Mouse (Mus musculus) neural tube, embryonic 13.5 days (tissue): ENCODE data around the gene Slc26a10. TPM values are rescaled to one million over a fixed set of nuclear protein-coding genes. Genes with fewer than 3 reads are reported as not detected.
A peak's percentile ranks its signal among the peaks of the same experiment; 100 is the strongest.
"Not testable (repeated sequence)": the region's sequence is repeated elsewhere in the genome, so short reads cannot be mapped to it uniquely, and the experiment has no call there.

Experiments
- ATAC-seq: fragments of 200-750 bp; cut with Nextera tagmentation; 2 replicates; pipeline ENCODE4 v1.8.0; 2017; ENCODE audit warnings: low read depth, mild to moderate bottlenecking, moderate TSS enrichment, moderate library complexity
- H3K27ac ChIP-seq: fragments of 300-500 bp; sonication (generic); replicated peaks from 2 replicates; pipeline ENCODE4 v1.5.1; 2015; ENCODE audit warnings: moderate library complexity, mild to moderate bottlenecking, inconsistent platforms
- H3K27me3 ChIP-seq: fragments of 300-500 bp; sonication (generic); 2 replicates; pipeline ENCODE4 v1.6.1; 2015; ENCODE audit warnings: mild to moderate bottlenecking, inconsistent platforms
- H3K36me3 ChIP-seq: fragments of 300-500 bp; sonication (generic); 2 replicates; pipeline ENCODE4 v1.6.1; 2015; ENCODE audit warnings: mild to moderate bottlenecking, inconsistent platforms
- H3K4me1 ChIP-seq: fragments of 300-500 bp; sonication (generic); replicated peaks from 2 replicates; pipeline ENCODE4 v1.6.1; 2015; ENCODE audit warnings: inconsistent platforms
- H3K4me2 ChIP-seq: fragments of 300-500 bp; sonication (generic); 2 replicates; pipeline ENCODE4 v1.6.1; 2015; ENCODE audit warnings: inconsistent platforms, mild to moderate bottlenecking, moderate library complexity
- H3K4me3 ChIP-seq: fragments of 300-500 bp; sonication (generic); 2 replicates; pipeline ENCODE4 v1.5.1; 2015; ENCODE audit warnings: mild to moderate bottlenecking, inconsistent platforms
- H3K9ac ChIP-seq: fragments of 300-500 bp; sonication (generic); 2 replicates; pipeline ENCODE4 v1.6.1; 2015; ENCODE audit warnings: moderate library complexity, mild to moderate bottlenecking, inconsistent platforms
- H3K9me3 ChIP-seq: fragments of 300-500 bp; sonication (generic); 2 replicates; pipeline ENCODE4 v1.6.1; 2016; ENCODE audit warnings: inconsistent platforms
- WGBS: fragments of 180-500 bp; shearing (Covaris S2); methylation state at CpG from one replicate; pipeline ENCODE4 v1.1.7; 2015; 5-methylcytosine and 5-hydroxymethylcytosine counted together
- polyA plus RNA-seq: library from polyadenylated mRNA; unstranded; fragments of >200 nt; fragmentation: Nextera tagmentation; extraction: Ambion mirVana; gene quantifications from 2 replicates; pipeline ENCODE4 v1.2.1, GENCODE M21; 2015

Gene Slc26a10
- polyA plus RNA-seq, 1 experiment from 2014 or later = 0.93 TPM

DNA sequence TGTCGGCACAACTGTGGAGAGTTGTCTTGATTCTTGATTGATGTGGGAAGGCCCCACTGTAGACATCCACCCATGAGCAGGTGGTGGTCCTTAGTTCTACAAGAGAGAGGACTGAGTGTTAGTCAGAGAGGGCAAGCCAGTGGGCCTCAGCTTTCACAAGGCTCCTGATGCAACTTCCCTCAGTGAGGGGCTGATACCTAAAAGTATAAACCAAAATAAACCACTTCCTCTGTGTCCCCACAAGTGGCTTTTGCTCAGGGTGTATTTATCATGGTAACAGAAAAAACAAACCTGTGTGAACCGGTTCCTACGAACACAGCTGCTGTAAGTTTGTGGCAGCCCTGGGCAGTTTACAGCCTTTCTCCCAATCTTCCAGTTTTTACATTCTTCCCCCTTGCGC is 43.9 kb downstream of the Slc26a10 start:
- ATAC-seq = no peak
- H3K4me2 ChIP-seq = no peak overlapping the region
- WGBS = 86% methylated on average over 4 of the region's 4 CpGs
- no peaks in the 10 kb centered on the region for H3K27me3 ChIP-seq
- no peak overlapping the region for H3K27ac ChIP-seq
- H3K4me3 ChIP-seq = no peak overlapping the region
- no peaks in the 10 kb centered on the region for H3K9me3 ChIP-seq
- H3K36me3 ChIP-seq = no peaks in the 10 kb centered on the region
- no peaks in the 10 kb centered on the region for H3K4me1 ChIP-seq
- no peak overlapping the region for H3K9ac ChIP-seq

DNA sequence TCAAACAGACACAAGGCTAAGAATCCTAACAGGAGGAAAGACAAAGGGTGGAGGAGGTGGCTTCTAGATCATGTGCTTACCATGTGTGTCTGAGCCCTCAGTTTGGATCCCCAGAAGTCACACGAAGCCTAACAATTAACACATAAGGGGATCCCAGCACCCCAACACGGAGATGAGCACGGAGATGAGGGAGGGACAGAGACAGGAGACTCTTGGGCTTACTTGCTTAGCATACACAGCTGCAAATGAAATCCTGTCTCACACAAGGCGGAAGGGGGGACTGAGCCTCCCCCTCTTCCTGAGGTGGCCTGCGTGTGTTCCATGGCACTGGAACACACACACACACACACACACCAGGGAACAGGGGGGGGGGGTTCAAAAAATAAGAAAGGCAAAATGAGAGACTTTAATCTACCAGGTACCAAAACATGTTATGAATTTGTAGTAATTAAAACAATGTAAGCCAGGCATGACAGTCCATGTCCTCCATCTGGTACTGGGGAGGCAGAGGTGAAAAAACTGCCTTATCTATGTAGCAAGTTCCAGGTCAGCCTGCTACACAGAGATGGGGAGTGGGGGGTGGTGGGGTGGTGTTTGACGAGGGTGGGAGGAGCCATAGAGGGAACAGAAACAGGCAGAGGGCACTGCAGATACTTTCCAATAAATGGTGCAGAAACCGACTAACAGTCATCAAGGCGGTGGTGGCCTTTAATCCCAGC is 45.2 kb downstream of the Slc26a10 start:
- Histone ChIP-seq H3K4me2 (no peak overlapping the region), H3K4me1 (no peaks in the 10 kb centered on the region), H3K4me3 (no peak overlapping the region), H3K36me3 (no peaks in the 10 kb centered on the region), H3K27me3 (no peaks in the 10 kb centered on the region), H3K27ac (no peak overlapping the region), H3K9me3 (no peaks in the 10 kb centered on the region), H3K9ac (no peak overlapping the region)
- 61% methylated on average over 8 of the region's 8 CpGs for WGBS
- no peak for ATAC-seq

DNA sequence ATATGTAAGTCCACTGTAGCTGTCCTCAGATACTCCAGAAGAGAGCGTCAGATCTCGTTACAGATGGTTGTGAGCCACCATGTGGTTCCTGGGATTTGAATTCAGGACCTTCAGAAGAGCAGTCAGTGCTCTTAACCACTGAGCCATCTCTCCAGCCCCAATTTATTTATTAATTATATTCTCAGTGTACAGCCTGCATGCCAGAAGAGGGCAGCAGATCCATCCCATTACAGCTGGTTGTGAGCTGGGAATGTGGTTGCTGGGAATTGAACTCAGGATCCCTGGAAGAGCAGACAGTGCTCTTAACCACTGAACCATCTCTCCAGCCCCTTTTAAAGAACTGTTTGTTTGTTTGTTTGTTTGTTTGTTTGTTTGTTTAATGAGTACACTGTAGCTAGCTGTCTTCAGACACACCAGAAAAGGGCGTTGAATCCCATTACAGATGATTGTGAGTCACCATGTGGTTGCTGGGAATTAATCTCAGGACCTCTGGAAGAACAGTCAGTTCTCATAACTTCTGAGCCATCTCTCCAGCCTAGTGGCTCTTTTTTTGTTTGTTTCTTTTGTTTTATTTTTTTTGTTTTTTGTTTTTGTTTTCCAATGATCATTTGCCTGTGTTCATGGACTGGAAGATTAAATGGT is 45.9 kb downstream of the Slc26a10 start:
- not testable (repeated sequence) for H3K4me3 ChIP-seq, H3K4me2 ChIP-seq, H3K4me1 ChIP-seq, H3K27me3 ChIP-seq, H3K9me3 ChIP-seq, H3K36me3 ChIP-seq, H3K27ac ChIP-seq, H3K9ac ChIP-seq, ATAC-seq
- WGBS = 93% methylated on average over 3 of the region's 3 CpGs

DNA sequence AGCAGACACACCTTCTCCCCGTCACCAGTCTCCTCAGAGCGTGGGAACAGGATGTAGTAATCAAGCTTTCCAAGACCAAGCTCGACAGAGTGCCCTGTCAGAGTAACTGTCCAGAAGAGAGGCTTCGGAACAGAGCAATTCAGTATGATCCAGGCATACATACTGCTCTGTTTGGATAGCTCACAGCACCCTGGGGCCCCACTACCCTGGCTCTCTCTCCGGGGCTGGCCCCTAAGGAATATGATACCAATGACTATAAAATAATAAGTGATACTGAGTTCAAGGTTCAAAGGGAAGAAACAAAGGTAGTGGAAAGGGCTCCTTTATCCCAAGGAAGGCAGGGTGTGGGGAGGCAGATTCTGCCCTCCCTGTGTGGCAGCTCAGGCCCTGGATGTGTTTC is 48.0 kb downstream of the Slc26a10 start:
- Histone ChIP-seq H3K9ac (no peak overlapping the region), H3K27me3 (no peaks in the 10 kb centered on the region), H3K4me1 (no peaks in the 10 kb centered on the region), H3K27ac (no peak overlapping the region), H3K4me2 (no peak overlapping the region), H3K4me3 (no peak overlapping the region), H3K36me3 (no peaks in the 10 kb centered on the region), H3K9me3 (no peaks in the 10 kb centered on the region)
- 76% methylated on average over 5 of the region's 5 CpGs for WGBS
- no peak for ATAC-seq

DNA sequence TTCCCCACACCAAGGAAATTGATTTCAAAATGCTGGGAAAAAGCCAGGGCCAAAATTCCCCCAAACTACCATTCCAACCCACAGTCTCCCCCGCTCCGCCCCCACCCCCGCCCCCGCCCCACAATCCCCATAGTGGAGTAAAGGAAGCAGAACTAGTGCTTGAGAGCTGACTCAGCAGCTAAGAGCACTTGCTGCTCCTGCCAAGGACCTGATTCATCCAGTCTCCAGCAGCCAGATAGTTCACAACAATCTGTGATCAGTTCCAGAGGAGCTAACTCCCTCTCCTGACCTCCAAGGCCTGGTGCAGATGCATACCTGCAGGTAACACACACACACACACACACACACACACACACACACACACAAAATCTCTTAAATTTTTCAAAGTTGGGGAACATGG is 51.0 kb downstream of the Slc26a10 start:
- Histone ChIP-seq H3K27ac (no peak overlapping the region), H3K4me3 (no peak overlapping the region), H3K36me3 (no peaks in the 10 kb centered on the region), H3K4me2 (no peak overlapping the region), H3K9me3 (no peaks in the 10 kb centered on the region), H3K9ac (no peak overlapping the region), H3K27me3 (no peaks in the 10 kb centered on the region), H3K4me1 (no peaks in the 10 kb centered on the region)
- 89% methylated on average over 4 of the region's 4 CpGs for WGBS
- no peak for ATAC-seq

DNA sequence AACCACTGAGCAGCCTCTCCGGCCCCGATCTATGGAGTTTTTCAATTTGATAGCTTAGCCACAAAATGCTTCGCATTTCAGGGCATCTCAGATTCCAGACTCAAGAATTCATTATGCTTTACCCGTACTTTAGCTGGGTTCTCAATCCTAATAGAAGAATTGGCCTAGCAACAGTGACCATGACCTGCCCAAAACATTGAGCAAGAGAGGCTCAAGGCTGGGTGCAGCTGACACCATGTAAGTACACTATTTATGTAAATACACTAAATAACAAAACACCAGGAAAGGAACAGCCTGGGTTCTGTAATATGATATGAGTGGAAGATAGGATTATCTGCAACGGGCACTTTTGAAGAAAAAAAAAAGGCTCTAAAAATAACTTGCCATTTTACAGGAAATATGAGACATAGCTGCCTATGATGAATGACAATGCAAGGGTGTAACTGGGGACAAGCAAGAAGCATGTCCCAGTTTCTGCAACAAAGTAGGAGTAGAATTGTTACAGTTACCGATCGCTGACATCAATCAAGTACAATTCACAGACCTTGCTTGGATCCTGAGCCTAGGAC is 52.6 kb downstream of the Slc26a10 start:
- H3K9me3 ChIP-seq = no peaks in the 10 kb centered on the region
- peaks cover 7% of the 10 kb centered on the region for H3K4me1 ChIP-seq
- no peak overlapping the region for H3K4me3 ChIP-seq
- no peak overlapping the region for H3K4me2 ChIP-seq
- no peak overlapping the region for H3K9ac ChIP-seq
- no peak overlapping the region for H3K27ac ChIP-seq
- WGBS = 85% methylated on average over 7 of the region's 7 CpGs
- H3K27me3 ChIP-seq = no peaks in the 10 kb centered on the region
- H3K36me3 ChIP-seq = no peaks in the 10 kb centered on the region
- no peak for ATAC-seq

DNA sequence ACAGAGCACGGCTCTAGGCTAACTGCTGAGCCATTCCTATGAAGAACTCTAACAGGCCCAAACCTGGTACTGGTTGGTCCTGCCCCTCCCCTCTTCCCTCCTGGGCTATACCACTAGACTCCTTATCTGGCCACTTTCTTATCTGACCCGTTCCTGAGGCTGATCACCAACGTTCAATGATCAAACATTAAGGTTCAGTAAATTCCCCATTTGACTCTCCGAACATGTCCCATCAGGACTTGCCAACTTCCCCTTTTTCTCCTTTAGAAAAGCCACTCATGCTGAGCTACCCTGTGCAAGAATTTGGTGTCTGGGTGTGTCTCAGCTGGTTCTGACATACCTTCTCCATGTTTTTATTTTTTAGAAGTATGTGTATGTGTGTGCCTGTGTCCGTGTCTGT is 53.9 kb downstream of the Slc26a10 start:
- Histone ChIP-seq H3K36me3 (no peaks in the 10 kb centered on the region), H3K27ac (no peak overlapping the region), H3K4me1 (peaks cover 19% of the 10 kb centered on the region), H3K27me3 (no peaks in the 10 kb centered on the region), H3K4me3 (no peak overlapping the region), H3K4me2 (no peak overlapping the region), H3K9ac (no peak overlapping the region), H3K9me3 (no peaks in the 10 kb centered on the region)
- no peak for ATAC-seq
- 88% methylated on average over 5 of the region's 5 CpGs for WGBS

DNA sequence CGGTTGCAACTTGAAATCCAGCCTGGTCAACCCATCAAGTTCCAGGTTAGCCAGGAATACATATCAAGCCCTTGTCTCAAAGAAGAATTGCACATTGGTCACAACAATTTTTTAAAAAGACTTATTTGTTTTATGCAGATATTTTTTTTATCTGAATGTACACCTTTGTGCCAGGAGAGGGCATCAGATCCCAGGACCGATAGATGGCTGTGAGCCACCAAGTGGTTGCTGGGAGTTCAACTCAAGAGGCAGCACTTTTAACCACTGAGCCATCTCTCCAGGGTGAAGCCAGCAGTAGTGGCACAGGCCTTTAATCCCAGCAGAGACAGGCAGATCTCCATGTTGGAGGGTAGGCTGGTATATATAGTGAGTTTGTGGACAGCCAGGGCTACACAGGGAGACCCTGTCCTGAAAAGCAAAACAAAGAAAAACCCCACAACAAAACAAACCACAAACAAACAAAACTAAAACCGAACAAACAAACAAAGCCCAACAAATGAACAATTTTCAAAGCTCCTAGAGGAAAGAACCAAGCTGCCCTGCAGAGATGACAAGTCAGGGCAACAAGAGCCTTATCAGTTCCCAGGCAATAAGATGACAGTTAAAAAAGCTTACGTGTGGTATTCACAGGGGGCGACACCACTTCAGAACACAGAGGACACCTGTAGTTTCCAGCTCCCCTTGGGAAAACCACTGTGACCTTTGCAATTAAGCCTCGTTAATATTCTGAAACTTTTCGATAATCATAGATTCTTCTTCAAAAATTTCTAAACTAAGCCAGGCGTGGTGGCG is 55.0 kb downstream of the Slc26a10 start:
- H3K4me2 ChIP-seq = no peak overlapping the region
- H3K9me3 ChIP-seq = no peaks in the 10 kb centered on the region
- no peak overlapping the region for H3K27ac ChIP-seq
- no peak for ATAC-seq
- no peaks in the 10 kb centered on the region for H3K36me3 ChIP-seq
- no peak overlapping the region for H3K4me3 ChIP-seq
- H3K27me3 ChIP-seq = no peaks in the 10 kb centered on the region
- 77% methylated on average over 9 of the region's 9 CpGs for WGBS
- peaks cover 21% of the 10 kb centered on the region for H3K4me1 ChIP-seq
- H3K9ac ChIP-seq = no peak overlapping the region

DNA sequence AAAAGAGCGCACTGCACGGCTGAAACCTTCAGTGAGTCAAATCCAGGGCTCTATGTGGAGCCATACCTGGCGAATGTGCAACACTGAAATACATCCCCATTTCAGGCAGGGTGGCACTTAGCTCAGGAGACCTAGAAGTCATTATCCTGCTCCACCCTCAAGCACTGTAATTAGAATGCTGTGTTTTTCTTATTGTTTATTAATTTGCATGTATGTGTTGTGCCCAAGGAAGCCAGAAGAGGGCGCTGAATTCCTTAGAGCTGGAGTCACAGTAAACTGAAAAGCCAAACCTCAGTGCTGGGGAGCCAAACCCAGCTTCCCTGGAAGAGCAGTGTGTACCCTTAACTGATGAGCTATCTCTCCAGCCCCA is 57.0 kb downstream of the Slc26a10 start:
- ATAC-seq = no peak; the same call in 1 of the 2 replicates
- 10% methylated on average over 4 of the region's 4 CpGs for WGBS

DNA sequence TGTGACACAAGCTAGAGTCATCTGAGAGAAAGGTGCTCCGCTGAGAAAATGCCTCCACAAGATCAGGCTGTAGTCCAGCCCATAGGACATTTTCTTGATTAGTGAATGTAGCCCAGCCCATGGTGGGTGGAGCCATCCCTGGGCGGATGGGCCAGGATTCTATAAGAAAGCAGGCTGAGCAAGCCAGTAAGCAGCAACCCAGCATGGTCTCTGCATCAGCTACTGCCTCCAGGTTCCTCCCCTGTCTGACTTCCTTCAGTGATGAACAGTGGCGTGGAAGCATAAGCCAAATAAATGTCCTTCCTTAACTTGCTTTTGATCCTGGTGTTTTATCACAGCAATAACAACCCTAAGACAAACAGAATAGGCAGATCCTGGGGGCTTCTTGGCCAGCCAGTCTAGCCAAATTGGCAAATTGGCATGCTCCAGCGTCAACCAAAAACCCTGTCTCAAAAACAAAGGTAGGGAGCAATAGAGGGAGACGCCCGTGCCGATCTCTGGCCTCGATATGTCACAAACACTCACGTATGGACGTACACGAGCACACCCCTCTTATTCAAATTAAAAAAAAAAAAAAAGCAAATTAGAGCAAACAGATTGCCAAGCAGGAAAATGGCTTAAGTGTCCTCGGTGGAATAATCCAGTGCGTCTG is 57.5 kb downstream of the Slc26a10 start:
- Histone ChIP-seq H3K27ac (peak overlapping the region; percentile 93), H3K9me3 (no peaks in the 10 kb centered on the region), H3K4me2 (peak overlapping the region; percentile 55), H3K9ac (peak overlapping the region; percentile 67), H3K36me3 (peaks cover 16% of the 10 kb centered on the region), H3K27me3 (no peaks in the 10 kb centered on the region), H3K4me1 (peaks cover 32% of the 10 kb centered on the region), H3K4me3 (peak overlapping the region; percentile 96)
- 16% methylated on average over 13 of the region's 13 CpGs for WGBS
- ATAC-seq = peak; percentile 41

More for the DNA sequence above, 57.0 kb downstream of the Slc26a10 start:
- H3K4me2 ChIP-seq = peak overlapping the region; percentile 55
- no peaks in the 10 kb centered on the region for H3K27me3 ChIP-seq
- peak overlapping the region; percentile 64 for H3K9ac ChIP-seq
- no peaks in the 10 kb centered on the region for H3K9me3 ChIP-seq
- peak overlapping the region; percentile 93 for H3K27ac ChIP-seq
- H3K4me3 ChIP-seq = peak overlapping the region; percentile 96
- peaks cover 11% of the 10 kb centered on the region for H3K36me3 ChIP-seq
- peaks cover 32% of the 10 kb centered on the region for H3K4me1 ChIP-seq

DNA sequence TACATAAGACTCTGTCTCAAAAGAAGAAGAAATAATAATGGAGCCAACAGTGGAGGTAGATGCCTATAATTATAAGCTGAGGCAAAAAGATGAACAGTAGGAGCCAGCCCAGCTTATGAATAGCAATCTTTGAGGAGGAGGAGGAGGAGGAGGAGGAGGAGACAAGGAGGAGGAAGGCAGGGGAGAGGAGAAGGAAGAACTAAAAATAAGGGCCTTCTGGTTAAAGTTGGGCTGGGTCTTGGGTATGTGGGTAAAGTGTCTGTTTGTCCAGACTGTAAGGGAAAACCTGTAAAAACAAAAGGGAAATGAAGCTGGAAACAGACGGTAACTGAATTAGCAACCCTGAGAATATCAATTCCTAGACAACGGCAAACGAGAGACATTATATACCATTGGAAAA is 58.4 kb downstream of the Slc26a10 start:
- Histone ChIP-seq H3K4me2 (peak overlapping the region; percentile 55), H3K27ac (peak overlapping the region; percentile 93), H3K4me1 (peaks cover 32% of the 10 kb centered on the region), H3K9me3 (no peaks in the 10 kb centered on the region), H3K4me3 (peak overlapping the region; percentile 96), H3K36me3 (peaks cover 25% of the 10 kb centered on the region), H3K27me3 (no peaks in the 10 kb centered on the region), H3K9ac (peak overlapping the region; percentile 67)
- 83% methylated on average over 3 of the region's 3 CpGs for WGBS
- no peak for ATAC-seq
